Mouse (Mus musculus) heart, adult 18-20 months (tissue): ENCODE results near the gene Faim. TPM values are rescaled to one million over a fixed set of nuclear protein-coding genes. Genes with fewer than 3 reads are reported as not detected.

ENCODE experiments used
- DNase-seq, 2 experiments: peaks; one replicate each; pipeline ENCODE4 v3.0.0; 2021 to 2022; ENCODE audit warnings: mixed read lengths in 1 of 2
- total RNA-seq, 2 experiments: library from RNA; stranded (reverse); gene quantifications; 2 replicates each; pipeline ENCODE4 v1.2.3; 2021

The Faim gene
- total RNA-seq, 2 experiments from 2014 or later = 4.8 to 5.6 TPM

- no peak for DNase-seq
Observed at GRCm38 (mm10) chr9:98973561-98973960, 12.6 kb upstream of the Faim start.

- DNase-seq = no peak
Observed at GRCm38 (mm10) chr9:98974898-98975297, 11.3 kb upstream of the Faim start.

GRCm38 (mm10) chr9:98976081-98976480 lies 10.1 kb upstream of the Faim start:
- DNase-seq = no peak

GRCm38 (mm10) chr9:98976520-98976919 lies 9.7 kb upstream of the Faim start:
- no peak for DNase-seq

GRCm38 (mm10) chr9:98979431-98980416 lies 6.4 kb upstream of the Faim start:
- DNase-seq = peak; percentile 86 to 92

GRCm38 (mm10) chr9:98986476-98987096 lies 413 bp downstream of the Faim start:
- no peak for DNase-seq

- DNase-seq = no peak
Observed at GRCm38 (mm10) chr9:98987131-98987530, 958 bp downstream of the Faim start.

GRCm38 (mm10) chr9:98994103-98994502 lies 7.9 kb downstream of the Faim start:
- no peak for DNase-seq

GRCm38 (mm10) chr9:98999881-99000339 lies 13.7 kb downstream of the Faim start:
- DNase-seq = no peak

GRCm38 (mm10) chr9:99001326-99001725 lies 15.2 kb downstream of the Faim start:
- DNase-seq = peak in 1 of 2 experiments; percentile 9

GRCm38 (mm10) chr9:99009069-99009897 lies 23.1 kb downstream of the Faim start:
- peak; percentile 17 to 29 for DNase-seq

- DNase-seq = no peak
Observed at GRCm38 (mm10) chr9:99009898-99010199, 23.7 kb downstream of the Faim start.

- no peak for DNase-seq
Observed at GRCm38 (mm10) chr9:99016301-99016700, 30.1 kb downstream of the Faim start.

GRCm38 (mm10) chr9:99016759-99017158 lies 30.6 kb downstream of the Faim start:
- DNase-seq = no peak

- no peak for DNase-seq
Observed at GRCm38 (mm10) chr9:99017679-99018078, 31.5 kb downstream of the Faim start.

- no peak for DNase-seq
Observed at GRCm38 (mm10) chr9:99021166-99021565, 35.0 kb downstream of the Faim start.

- DNase-seq = no peak
Observed at GRCm38 (mm10) chr9:99021751-99022150, 35.6 kb downstream of the Faim start.

GRCm38 (mm10) chr9:99032031-99032430 lies 45.9 kb downstream of the Faim start:
- DNase-seq = peak in 1 of 2 experiments; percentile 4

- DNase-seq = no peak
Observed at GRCm38 (mm10) chr9:99034111-99034510, 47.9 kb downstream of the Faim start.

GRCm38 (mm10) chr9:99035575-99035974 lies 49.4 kb downstream of the Faim start, which contains the start of gene Gm1123:
Gene Gm1123 (minus strand): TSS chr9:99035715.
- no peak for DNase-seq

- no peak for DNase-seq
Observed at GRCm38 (mm10) chr9:99041994-99042393, 55.8 kb downstream of the Faim start.

GRCm38 (mm10) chr9:99042641-99043040 lies 56.5 kb downstream of the Faim start:
- DNase-seq = no peak
